Mouse (Mus musculus) cerebellum, adult 2 months (tissue): Measurements from ENCODE around the gene Tmem248.
A peak's percentile ranks its signal among the peaks of the same experiment; 100 is the strongest.

ENCODE experiments used
- CTCF ChIP-seq: fragments of 200-500 bp; IDR thresholded peaks from 2 replicates; pipeline ENCODE4 v1.5.1; 2011; ENCODE audit warnings: low read depth, mild to moderate bottlenecking, control low read depth, low read length, moderate library complexity, borderline replicate concordance; ENCODE audit not compliant: insufficient read depth
- POLR2A ChIP-seq: fragments of 200-500 bp; IDR thresholded peaks from 2 replicates; pipeline ENCODE4 v1.6.1; 2011; ENCODE audit warnings: low read length, control low read depth, borderline replicate concordance; ENCODE audit not compliant: insufficient read depth

DNA sequence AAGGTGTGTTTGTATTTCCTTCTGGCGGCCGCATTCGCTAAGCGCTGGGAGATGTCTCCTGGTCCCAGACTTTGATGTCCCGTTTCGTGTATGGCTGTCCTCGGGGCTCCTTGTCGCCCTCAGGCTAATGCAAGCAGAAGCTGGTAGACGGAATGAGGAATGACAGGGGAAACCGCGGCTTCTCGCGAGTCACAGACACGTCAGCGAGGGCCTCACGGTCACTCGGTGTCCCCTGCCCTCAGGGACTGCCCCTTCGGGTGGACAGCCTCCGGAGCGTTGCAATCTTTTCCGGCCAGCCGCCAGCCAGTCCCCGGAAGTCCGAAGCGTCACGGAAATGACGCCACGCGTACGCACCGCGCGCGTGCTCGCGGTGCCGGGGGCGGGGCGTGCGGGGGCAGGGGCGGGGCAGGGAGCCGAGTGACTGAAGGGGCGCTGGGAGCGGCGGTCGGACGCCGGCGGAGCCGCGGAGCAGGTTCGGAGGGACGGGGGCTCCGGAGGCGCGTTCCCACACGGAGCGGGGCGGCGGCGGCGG is 45.4 kb upstream of the Tmem248 start, which contains the start of gene Rabgef1:
- peak; percentile 99 for TF ChIP-seq POLR2A
- TF ChIP-seq CTCF = no peak
